Mouse (Mus musculus): ENCODE data around the gene Usp53. TPM values are rescaled to one million over a fixed set of nuclear protein-coding genes. Genes with fewer than 3 reads are reported as not detected.

The Usp53 gene
- polyA plus RNA-seq, 1 experiment from 2014 or later = 7.0 TPM

- no peak overlapping the region for H3K9ac ChIP-seq
- no peak overlapping the region for H3K27ac ChIP-seq (replicated peaks)
- H3K36me3 ChIP-seq = no peaks in the 10 kb centered on the region
- H3K9me3 ChIP-seq = 0 out of 2 replicates have a peak, but pooled peaks cover 4% of the 10 kb centered on the region
- no peak overlapping the region for H3K4me3 ChIP-seq
- H3K4me2 ChIP-seq = no peak overlapping the region
- H3K27me3 ChIP-seq = no peaks in the 10 kb centered on the region
- H3K4me1 ChIP-seq (replicated peaks) = no peaks in the 10 kb centered on the region
- 84% methylated on average over 2 of the region's 2 CpGs for WGBS
- no peak for ATAC-seq (ENCODE audit: low read depth)
These were observed 76.5 kb downstream of the Usp53 start for GRCm38 (mm10) chr3:122907841-122908240.

DNA sequence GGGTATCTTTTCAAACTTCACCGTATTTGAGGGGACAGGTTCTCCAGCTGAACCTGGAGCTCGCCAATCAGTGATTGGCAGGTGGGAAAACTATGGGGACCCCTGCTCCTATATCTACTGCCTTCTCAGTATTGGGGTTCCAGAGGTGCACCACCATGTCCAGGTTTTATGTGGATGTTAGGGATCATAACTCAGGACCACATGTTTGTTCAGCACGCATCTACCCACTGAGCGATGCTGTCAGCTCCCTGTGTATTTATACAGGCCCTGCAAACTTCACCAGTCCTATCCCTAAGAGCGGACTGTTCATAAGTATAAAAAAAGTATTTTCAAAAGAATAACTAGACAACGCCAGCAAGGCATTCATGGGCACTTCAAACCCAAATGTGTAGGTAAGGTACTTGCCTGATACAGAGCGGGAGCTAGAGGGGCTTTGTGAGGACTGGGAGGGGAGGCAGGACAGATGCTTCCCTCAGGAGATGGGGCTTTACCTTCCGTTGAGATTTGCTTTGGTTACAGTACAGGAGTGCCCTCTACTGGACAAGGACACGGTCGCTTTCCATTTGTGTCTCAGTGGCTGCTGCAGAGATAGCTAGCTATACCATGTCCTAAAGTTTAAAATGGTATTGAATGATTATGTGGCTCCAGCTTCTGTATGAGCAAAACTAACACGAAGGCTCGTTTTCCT, 80.4 kb downstream of the Usp53 start:
- WGBS = 44% methylated on average over 12 of the region's 12 CpGs
- Histone ChIP-seq H3K27me3 (no peaks in the 10 kb centered on the region), H3K4me2 (no peak overlapping the region), H3K27ac (replicated peaks) (no peak overlapping the region), H3K4me3 (no peak overlapping the region), H3K9ac (no peak overlapping the region), H3K4me1 (replicated peaks) (no peaks in the 10 kb centered on the region), H3K36me3 (no peaks in the 10 kb centered on the region), H3K9me3 (no peaks in the 10 kb centered on the region)
- ATAC-seq (ENCODE audit: low read depth) = peak; percentile 81; the same call in 1 of the 2 replicates

DNA sequence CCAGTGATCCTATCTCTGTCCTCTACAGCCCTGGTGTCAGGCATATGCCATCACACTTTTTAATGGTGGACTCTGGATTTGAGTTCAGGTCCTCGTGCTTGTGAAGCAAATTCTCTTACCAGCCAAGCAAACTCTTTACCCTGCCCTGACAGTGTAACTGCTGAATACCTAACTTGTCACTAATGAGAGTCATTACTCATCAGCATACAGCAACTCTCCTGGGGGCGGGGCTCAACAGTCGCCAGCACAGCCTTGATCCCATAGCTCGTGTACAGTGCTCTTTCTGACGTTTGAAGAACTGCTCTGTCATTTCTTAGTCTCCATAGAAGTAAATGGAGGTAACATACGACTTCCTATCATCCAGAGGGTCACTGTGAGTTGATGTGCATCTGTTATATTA, 86.1 kb downstream of the Usp53 start:
- 57% methylated on average over 6 of the region's 6 CpGs for WGBS
- Histone ChIP-seq H3K9ac (no peak overlapping the region), H3K36me3 (no peaks in the 10 kb centered on the region), H3K27me3 (no peaks in the 10 kb centered on the region), H3K27ac (replicated peaks) (no peak overlapping the region), H3K4me1 (replicated peaks) (no peaks in the 10 kb centered on the region), H3K4me3 (no peak overlapping the region), H3K9me3 (no peaks in the 10 kb centered on the region), H3K4me2 (no peak overlapping the region)
- no peak for ATAC-seq (ENCODE audit: low read depth)

DNA sequence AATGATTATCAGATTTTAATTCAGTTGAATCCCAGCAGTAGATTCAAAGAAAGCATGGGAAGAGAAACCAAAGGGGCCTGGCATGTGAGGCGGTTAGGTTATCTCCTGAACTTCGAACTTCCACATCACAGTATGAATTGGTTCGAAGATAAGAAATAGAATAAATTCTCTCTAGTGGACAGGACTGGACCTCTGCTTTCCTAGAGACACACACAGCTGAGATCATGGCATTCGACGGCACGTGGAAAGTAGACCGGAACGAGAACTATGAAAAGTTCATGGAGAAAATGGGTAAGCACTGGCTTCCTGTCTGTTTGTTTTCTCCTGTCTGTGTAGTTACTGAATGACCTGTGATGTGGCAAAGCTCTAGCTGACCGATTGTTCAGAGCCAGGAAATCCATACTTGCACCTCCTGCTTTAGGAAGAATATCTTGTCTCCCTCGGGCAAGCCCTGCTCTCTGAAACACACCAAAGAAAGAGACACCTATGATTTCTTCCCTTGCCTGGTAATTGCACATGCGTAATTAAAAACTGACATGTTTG, 89.0 kb downstream of the Usp53 start:
- no peaks in the 10 kb centered on the region for H3K36me3 ChIP-seq
- ATAC-seq (ENCODE audit: low read depth) = no peak
- H3K9ac ChIP-seq = no peak overlapping the region
- no peak overlapping the region for H3K27ac ChIP-seq (replicated peaks)
- no peaks in the 10 kb centered on the region for H3K9me3 ChIP-seq
- H3K27me3 ChIP-seq = no peaks in the 10 kb centered on the region
- H3K4me3 ChIP-seq = no peak overlapping the region
- WGBS = 91% methylated on average over 11 of the region's 11 CpGs
- H3K4me2 ChIP-seq = no peak overlapping the region
- H3K4me1 ChIP-seq (replicated peaks) = no peaks in the 10 kb centered on the region

GRCm38 (mm10) chr3:122894772-122895171, 89.5 kb downstream of the Usp53 start, which contains the start of gene Fabp2:
TSS of gene Fabp2 (plus strand) at chr3:122895072.
- WGBS = 91% methylated on average over 3 of the region's 3 CpGs
- no peak for ATAC-seq (ENCODE audit: low read depth)
- Histone ChIP-seq H3K4me3 (no peak within 1 kb of the TSS), H3K27me3 (no peaks in the 10 kb centered on the region), H3K4me2 (no peak within 1 kb of the TSS), H3K9me3 (no peaks in the 10 kb centered on the region), H3K4me1 (replicated peaks) (no peaks in the 10 kb centered on the region), H3K9ac (no peak within 1 kb of the TSS), H3K36me3 (no peaks in the 10 kb centered on the region), H3K27ac (replicated peaks) (no peak within 1 kb of the TSS)

DNA sequence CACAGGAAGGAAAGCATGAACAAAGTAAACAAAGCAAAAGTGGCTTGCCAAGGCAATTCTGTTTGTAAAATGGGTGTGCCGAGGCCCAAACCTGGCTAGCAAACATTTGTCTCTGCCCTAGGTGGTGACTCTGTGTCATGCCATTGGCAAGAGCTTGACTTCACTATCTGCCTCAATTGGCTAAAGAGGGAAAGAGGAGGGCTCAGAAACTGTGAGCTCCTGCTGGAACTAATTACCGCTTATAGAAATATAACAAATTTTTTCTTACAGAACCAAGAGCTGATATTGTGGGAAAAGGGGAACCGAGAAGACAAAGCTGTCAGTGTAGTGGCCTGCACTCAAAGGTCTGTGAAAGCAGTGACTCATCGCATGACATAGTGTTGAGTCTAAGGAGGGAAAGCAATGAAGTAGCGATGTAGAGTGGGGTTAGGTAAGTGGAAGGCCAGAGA, 95.9 kb downstream of the Usp53 start:
- Histone ChIP-seq H3K27me3 (no peaks in the 10 kb centered on the region), H3K4me2 (no peak overlapping the region), H3K9ac (no peak overlapping the region), H3K4me3 (no peak overlapping the region), H3K36me3 (no peaks in the 10 kb centered on the region), H3K9me3 (no peaks in the 10 kb centered on the region), H3K27ac (replicated peaks) (no peak overlapping the region), H3K4me1 (replicated peaks) (no peaks in the 10 kb centered on the region)
- ATAC-seq (ENCODE audit: low read depth) = no peak
- 87% methylated on average over 5 of the region's 5 CpGs for WGBS

- ATAC-seq (ENCODE audit: low read depth) = no peak
- Histone ChIP-seq H3K36me3 (no peaks in the 10 kb centered on the region), H3K9me3 (no peaks in the 10 kb centered on the region), H3K9ac (no peak overlapping the region), H3K4me3 (no peak overlapping the region), H3K4me2 (no peak overlapping the region), H3K4me1 (replicated peaks) (no peaks in the 10 kb centered on the region), H3K27ac (replicated peaks) (no peak overlapping the region), H3K27me3 (no peaks in the 10 kb centered on the region)
- 79% methylated on average over 4 of the region's 4 CpGs for WGBS
These were observed 96.6 kb downstream of the Usp53 start for GRCm38 (mm10) chr3:122887505-122888301.

Small RNAs within 50 kb of the gene (microRNA-seq; reads per million reads assigned to microRNA genes)
- gene Gm22066 = not detected

Other genes with a start within 250 kb of the Usp53 start
- gene Fabp2, start 89.4 kb downstream of the Usp53 start, polyA plus RNA-seq (2015; fragmentation: Nextera tagmentation; extraction: Ambion mirVana) = not detected in 2 replicates
- gene Gm10959, start 65.2 kb downstream of the Usp53 start, polyA plus RNA-seq (2015; fragmentation: Nextera tagmentation; extraction: Ambion mirVana) = not detected in 2 replicates
- gene 1810037I17Rik, start 60.3 kb downstream of the Usp53 start, polyA plus RNA-seq (2015; fragmentation: Nextera tagmentation; extraction: Ambion mirVana) = 105 and 110 TPM in 2 replicates
- 0.81 and 3.4 TPM in 2 replicates for gene Myoz2, start 50.5 kb upstream of the Usp53 start, polyA plus RNA-seq (2015; fragmentation: Nextera tagmentation; extraction: Ambion mirVana)

Measured in neural tube, embryonic 13.5 days (tissue).